Mouse (Mus musculus) kidney, postnatal 0 days (tissue): ENCODE measurements around the gene Camk2d. TPM values are rescaled to one million over a fixed set of nuclear protein-coding genes. Genes with fewer than 3 reads are reported as not detected.

Experiments used
- ATAC-seq: fragments of 200-750 bp; cut with Nextera tagmentation; replicated peaks from 2 replicates; pipeline ENCODE4 v1.8.0; 2017; ENCODE audit warnings: low read depth, moderate number of reproducible peaks, moderate TSS enrichment, moderate library complexity; ENCODE audit not compliant: low FRiP score
- DNase-seq: peaks from one replicate; pipeline ENCODE4 v3.0.0-alpha.2; 2016; ENCODE audit warnings: low spot score
- H3K27ac ChIP-seq: fragments of 300-500 bp; sonication (generic); 2 replicates; pipeline ENCODE4 v1.5.1; 2014; ENCODE audit warnings: mild to moderate bottlenecking
- H3K27me3 ChIP-seq: fragments of 300-500 bp; sonication (generic); 2 replicates; pipeline ENCODE4 v1.6.1; 2014; ENCODE audit warnings: low read length, mixed read lengths; ENCODE audit not compliant: insufficient read depth
- H3K36me3 ChIP-seq: fragments of 300-500 bp; sonication (generic); 2 replicates; pipeline ENCODE4 v1.6.1; 2014; ENCODE audit warnings: low read length, mixed read lengths; ENCODE audit not compliant: insufficient read depth
- H3K4me1 ChIP-seq: fragments of 300-500 bp; sonication (generic); replicated peaks from 2 replicates; pipeline ENCODE4 v1.6.1; 2014; ENCODE audit warnings: antibody characterized with exemption, low read length, mixed read lengths; ENCODE audit not compliant: insufficient read depth
- H3K4me2 ChIP-seq: fragments of 300-500 bp; sonication (generic); 2 replicates; pipeline ENCODE4 v1.6.1; 2014; ENCODE audit warnings: mild to moderate bottlenecking, low read length, moderate library complexity, mixed read lengths
- H3K4me3 ChIP-seq: fragments of 300-500 bp; sonication (generic); replicated peaks from 2 replicates; pipeline ENCODE4 v1.5.1; 2014; ENCODE audit warnings: low read depth, low read length
- H3K9ac ChIP-seq: fragments of 300-500 bp; sonication (generic); 2 replicates; pipeline ENCODE4 v1.6.1; 2014; ENCODE audit warnings: low read depth, low read length
- H3K9me3 ChIP-seq: fragments of 300-500 bp; sonication (generic); replicated peaks from 2 replicates; pipeline ENCODE4 v1.6.1; 2016; ENCODE audit warnings: low read length, inconsistent platforms, mixed read lengths
- CTCF ChIP-seq: IDR thresholded peaks from 2 replicates; pipeline ENCODE4 v1.5.1; 2016; ENCODE audit warnings: antibody characterized with exemption, low read depth, mild to moderate bottlenecking, moderate library complexity
- WGBS: fragments of 180-500 bp; shearing (Covaris S2); extraction: QIAGEN DNeasy Blood & Tissue Kit; methylation state at CpG from one replicate; pipeline ENCODE4 v1.1.7; 2014; 5-methylcytosine and 5-hydroxymethylcytosine counted together
- polyA plus RNA-seq: library from polyadenylated mRNA; unstranded; fragments of >200 nt; fragmentation: Nextera tagmentation; extraction: Ambion mirVana; gene quantifications from 2 replicates; pipeline ENCODE4 v1.2.1, GENCODE M21; 2015

Camk2d gene
- polyA plus RNA-seq, 1 experiment from 2014 or later: 28.3 TPM

DNA sequence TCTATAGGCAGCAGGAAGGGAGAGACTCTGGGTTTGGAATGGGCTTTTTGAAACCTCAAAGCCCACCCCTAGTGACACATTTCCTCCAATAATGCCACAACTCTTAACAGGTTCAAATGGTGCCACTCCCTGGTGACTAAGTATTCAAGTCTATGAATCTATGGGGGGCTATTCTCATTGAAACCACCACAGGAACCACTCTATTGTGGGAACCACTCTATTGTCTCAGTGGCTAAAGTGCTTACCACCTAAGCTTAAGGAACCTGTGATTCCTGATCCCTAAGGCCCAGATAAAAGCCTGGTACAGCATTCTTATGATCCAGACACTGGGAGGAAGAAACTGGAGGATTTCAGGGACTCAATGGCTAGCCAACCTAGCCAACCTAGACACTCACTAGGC is 179.9 kb downstream of the Camk2d start:
- no peak for ATAC-seq
- H3K9ac ChIP-seq: no peak overlapping the region
- no peak for TF ChIP-seq CTCF
- H3K4me2 ChIP-seq: no peak overlapping the region
- no peaks in the 10 kb centered on the region for H3K9me3 ChIP-seq
- no peak overlapping the region for H3K27ac ChIP-seq
- no peak overlapping the region for H3K4me3 ChIP-seq
- H3K27me3 ChIP-seq: no peaks in the 10 kb centered on the region
- no peaks in the 10 kb centered on the region for H3K4me1 ChIP-seq
- H3K36me3 ChIP-seq: no peaks in the 10 kb centered on the region
- DNase-seq: no peak

DNA sequence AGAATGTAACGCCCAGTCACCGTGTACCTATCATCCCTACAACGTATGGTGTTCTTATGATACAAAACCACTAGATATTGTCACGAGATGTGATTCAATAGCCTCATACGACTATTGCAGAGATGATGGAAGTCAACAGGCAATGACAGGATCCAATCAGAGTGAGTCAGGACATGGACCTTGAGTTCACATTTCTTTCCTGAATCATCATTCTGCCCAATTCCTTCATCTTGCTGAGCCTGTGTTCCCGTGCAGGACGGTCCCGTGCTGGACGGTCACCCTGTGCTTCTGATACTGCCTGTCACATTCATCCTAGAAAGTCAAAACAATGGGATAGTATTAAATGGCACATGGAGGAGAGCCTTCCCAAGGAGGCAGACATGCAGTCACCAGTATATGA is 181.0 kb downstream of the Camk2d start:
- no peaks in the 10 kb centered on the region for H3K9me3 ChIP-seq
- no peaks in the 10 kb centered on the region for H3K27me3 ChIP-seq
- H3K4me3 ChIP-seq: no peak overlapping the region
- TF ChIP-seq CTCF: no peak
- DNase-seq (no peak), ATAC-seq (no peak)
- H3K4me2 ChIP-seq: no peak overlapping the region
- H3K9ac ChIP-seq: no peak overlapping the region
- 93% methylated on average over 9 of the region's 9 CpGs for WGBS
- no peak overlapping the region for H3K27ac ChIP-seq
- no peaks in the 10 kb centered on the region for H3K4me1 ChIP-seq
- no peaks in the 10 kb centered on the region for H3K36me3 ChIP-seq

DNA sequence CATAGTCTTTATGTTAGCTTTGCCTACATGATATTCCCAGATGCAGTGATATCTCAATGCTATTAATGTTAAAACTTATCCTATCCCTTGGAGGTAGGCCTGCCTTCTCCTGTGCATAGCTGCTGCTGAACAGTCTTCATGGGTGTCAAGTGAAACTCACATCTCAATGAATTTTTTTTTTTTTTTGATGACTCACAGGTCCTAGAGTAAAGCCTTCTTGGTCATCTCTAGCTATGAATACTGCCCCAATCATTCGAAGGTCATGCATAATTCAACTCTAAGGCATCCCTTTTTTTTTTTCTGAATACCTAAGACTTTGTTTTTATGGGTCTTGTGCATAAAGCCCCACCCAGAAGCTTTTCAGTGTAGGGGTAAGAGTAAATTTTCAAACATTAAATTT is 181.8 kb downstream of the Camk2d start:
- Histone ChIP-seq H3K4me2 (no peak overlapping the region), H3K4me1 (no peaks in the 10 kb centered on the region), H3K4me3 (no peak overlapping the region), H3K36me3 (no peaks in the 10 kb centered on the region), H3K9me3 (no peaks in the 10 kb centered on the region), H3K27ac (no peak overlapping the region), H3K27me3 (no peaks in the 10 kb centered on the region), H3K9ac (no peak overlapping the region)
- TF ChIP-seq CTCF: no peak
- DNase-seq: no peak
- 94% methylated on average over 1 of the region's 1 CpGs for WGBS
- no peak for ATAC-seq

DNA sequence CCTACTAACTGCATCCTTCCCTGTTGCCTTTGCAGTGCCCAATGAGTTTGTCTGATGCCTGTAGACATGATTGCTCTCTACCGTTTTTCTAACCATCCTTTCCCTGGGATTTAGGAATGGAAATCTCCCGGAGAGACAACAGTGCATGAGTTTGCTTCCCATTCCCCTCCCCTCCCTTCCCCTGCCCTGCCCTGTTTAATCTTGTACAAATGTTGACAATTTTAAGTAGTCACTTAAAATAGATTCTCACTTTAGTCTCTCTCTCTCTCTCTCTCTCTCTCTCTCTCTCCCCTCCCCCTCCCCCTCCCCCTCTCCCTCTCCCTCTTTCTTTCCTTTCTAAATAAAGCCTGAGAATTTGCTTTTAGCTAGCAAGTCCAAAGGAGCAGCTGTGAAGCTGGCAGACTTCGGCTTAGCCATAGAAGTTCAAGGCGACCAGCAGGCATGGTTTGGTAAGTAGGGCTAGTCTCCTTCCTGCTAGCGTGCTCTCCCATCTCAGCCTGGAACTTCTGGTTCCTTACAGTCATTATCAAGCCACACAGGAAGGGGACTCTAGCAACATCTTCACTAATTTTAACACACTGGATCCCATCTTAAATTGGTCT is 184.0 kb downstream of the Camk2d start:
- H3K27me3 ChIP-seq: no peaks in the 10 kb centered on the region
- no peak overlapping the region for H3K27ac ChIP-seq
- no peak for TF ChIP-seq CTCF
- WGBS: 83% methylated on average over 5 of the region's 5 CpGs
- no peak overlapping the region for H3K4me3 ChIP-seq
- H3K9ac ChIP-seq: no peak overlapping the region
- no peaks in the 10 kb centered on the region for H3K4me1 ChIP-seq
- no peaks in the 10 kb centered on the region for H3K9me3 ChIP-seq
- no peak for DNase-seq
- H3K36me3 ChIP-seq: no peaks in the 10 kb centered on the region
- H3K4me2 ChIP-seq: no peak overlapping the region
- ATAC-seq: no peak

DNA sequence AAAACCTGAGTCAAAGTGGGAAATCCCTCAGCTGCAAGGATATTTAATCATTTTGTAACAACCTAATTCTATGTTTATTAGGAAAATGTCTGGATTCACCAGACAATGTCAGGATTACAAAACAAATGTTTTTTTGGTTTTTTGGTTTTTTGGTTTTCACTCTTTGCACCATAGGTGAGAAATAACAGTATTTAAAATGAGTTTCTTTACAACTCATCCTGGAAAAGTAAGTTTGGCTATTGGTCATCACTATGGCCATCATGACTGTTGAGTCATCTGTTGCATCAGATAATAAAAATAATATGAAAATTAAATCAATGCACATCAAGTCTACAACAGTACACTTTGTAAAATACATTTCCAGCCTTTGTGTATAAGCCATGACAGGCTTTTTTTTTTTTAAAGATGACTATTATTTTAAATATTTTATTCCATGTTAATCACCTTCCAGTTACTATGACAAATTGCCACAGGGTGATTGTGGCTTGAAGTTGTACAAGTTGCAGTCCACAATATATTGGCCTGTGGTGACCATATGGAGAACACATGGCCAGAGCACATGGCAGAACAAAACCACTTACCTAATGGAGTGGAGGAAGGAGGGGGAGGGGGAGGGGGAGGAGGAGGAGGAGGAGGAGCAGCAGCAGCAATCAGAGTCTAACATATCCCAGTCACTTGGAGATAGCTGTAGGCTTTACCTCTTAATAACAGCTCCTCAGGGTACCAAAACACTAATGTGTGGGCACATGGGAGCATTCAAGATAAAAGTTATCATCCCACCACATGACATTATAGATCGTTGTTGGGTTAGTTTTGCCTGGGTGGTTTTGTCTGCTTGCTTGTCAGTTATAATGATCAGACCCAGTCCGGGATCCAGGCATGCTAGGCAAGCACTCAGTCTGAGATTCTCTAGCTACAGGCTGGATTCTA is 197.2 kb downstream of the Camk2d start:
- H3K9me3 ChIP-seq: no peaks in the 10 kb centered on the region
- H3K4me1 ChIP-seq: no peaks in the 10 kb centered on the region
- H3K27ac ChIP-seq: no peak overlapping the region
- DNase-seq (no peak), ATAC-seq (no peak)
- WGBS: 75% methylated on average over 2 of the region's 2 CpGs
- no peaks in the 10 kb centered on the region for H3K27me3 ChIP-seq
- TF ChIP-seq CTCF: no peak
- no peak overlapping the region for H3K4me3 ChIP-seq
- H3K9ac ChIP-seq: no peak overlapping the region
- no peak overlapping the region for H3K4me2 ChIP-seq
- H3K36me3 ChIP-seq: no peaks in the 10 kb centered on the region; the same call in 1 of the 2 replicates

DNA sequence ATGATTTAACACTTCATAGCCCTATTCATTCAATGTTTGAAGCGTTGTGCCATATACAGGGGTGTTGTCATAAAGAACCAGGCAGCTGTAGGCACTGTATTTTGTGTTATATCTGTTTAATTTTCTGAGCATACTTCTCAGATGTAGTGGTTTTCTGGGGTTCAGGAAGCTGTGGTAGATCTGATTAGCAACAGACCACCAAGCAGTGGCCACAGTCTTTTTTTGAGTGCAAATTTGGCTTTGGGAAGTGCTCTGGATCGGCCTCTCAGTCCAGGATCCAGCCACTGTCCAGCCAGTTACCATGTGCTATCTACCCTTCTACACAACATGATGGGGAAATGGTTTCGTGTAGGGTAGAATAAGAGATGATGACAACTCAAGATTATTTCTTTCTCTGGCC is 199.8 kb downstream of the Camk2d start:
- no peak overlapping the region for H3K4me3 ChIP-seq
- no peaks in the 10 kb centered on the region for H3K9me3 ChIP-seq
- no peaks in the 10 kb centered on the region; the same call in 1 of the 2 replicates for H3K36me3 ChIP-seq
- H3K4me1 ChIP-seq: no peaks in the 10 kb centered on the region
- no peak overlapping the region for H3K27ac ChIP-seq
- no peak overlapping the region for H3K4me2 ChIP-seq
- no peak for DNase-seq
- no peak for ATAC-seq
- 92% methylated on average over 3 of the region's 3 CpGs for WGBS
- H3K27me3 ChIP-seq: no peaks in the 10 kb centered on the region
- H3K9ac ChIP-seq: no peak overlapping the region
- no peak for TF ChIP-seq CTCF
